Mouse (Mus musculus) limb, embryonic 14.5 days (tissue): ENCODE data around the gene Arhgap8. TPM values are rescaled to one million over a fixed set of nuclear protein-coding genes. Genes with fewer than 3 reads are reported as not detected.
A peak's percentile ranks its signal among the peaks of the same experiment; 100 is the strongest.
"Not testable (repeated sequence)": the region's sequence is repeated elsewhere in the genome, so short reads cannot be mapped to it uniquely, and the experiment has no call there.

ENCODE experiments used
- ATAC-seq: fragments of 200-750 bp; cut with Nextera tagmentation; 2 replicates; pipeline ENCODE4 v1.8.0; 2017; ENCODE audit warnings: low read depth, moderate number of reproducible peaks, moderate TSS enrichment; ENCODE audit not compliant: low FRiP score
- DNase-seq: peaks from one replicate; pipeline ENCODE4 v3.0.0-alpha.2; 2015; ENCODE audit warnings: low spot score
- H3K27ac ChIP-seq: fragments of 300-500 bp; sonication (generic); replicated peaks from 2 replicates; pipeline ENCODE4 v1.5.1; 2014; ENCODE audit warnings: low read depth, mild to moderate bottlenecking, low read length, moderate library complexity, mixed read lengths
- H3K27me3 ChIP-seq: fragments of 300-500 bp; sonication (generic); 2 replicates; pipeline ENCODE4 v1.6.1; 2014; ENCODE audit warnings: low read length, mixed read lengths; ENCODE audit not compliant: control insufficient read depth, insufficient read depth
- H3K36me3 ChIP-seq: fragments of 300-500 bp; sonication (generic); 2 replicates; pipeline ENCODE4 v1.6.1; 2014; ENCODE audit warnings: mild to moderate bottlenecking, low read length, moderate library complexity, mixed read lengths; ENCODE audit not compliant: control insufficient read depth, insufficient read depth
- H3K4me1 ChIP-seq: fragments of 300-500 bp; sonication (generic); 2 replicates; pipeline ENCODE4 v1.6.1; 2014; ENCODE audit warnings: antibody characterized with exemption, low read length, mixed read lengths; ENCODE audit not compliant: control insufficient read depth, insufficient read depth
- H3K4me2 ChIP-seq: fragments of 300-500 bp; sonication (generic); replicated peaks from 2 replicates; pipeline ENCODE4 v1.6.1; 2014; ENCODE audit warnings: low read depth, mild to moderate bottlenecking, low read length, moderate library complexity; ENCODE audit not compliant: severe bottlenecking
- H3K4me3 ChIP-seq: fragments of 300-500 bp; sonication (generic); replicated peaks from 2 replicates; pipeline ENCODE4 v1.5.1; 2014; ENCODE audit warnings: low read length
- H3K9ac ChIP-seq: fragments of 300-500 bp; sonication (generic); 2 replicates; pipeline ENCODE4 v1.6.1; 2014; ENCODE audit warnings: mild to moderate bottlenecking, low read depth, low read length, moderate library complexity; ENCODE audit not compliant: severe bottlenecking
- H3K9me3 ChIP-seq: fragments of 300-500 bp; sonication (generic); 2 replicates; pipeline ENCODE4 v1.6.1; 2016; ENCODE audit warnings: low read length; ENCODE audit not compliant: control insufficient read depth
- POLR2A ChIP-seq: fragments of 200-500 bp; IDR thresholded peaks from 2 replicates; pipeline ENCODE4 v1.8.0; 2012; ENCODE audit warnings: inconsistent platforms, mild to moderate bottlenecking, moderate library complexity, borderline replicate concordance; ENCODE audit not compliant: insufficient read depth, insufficient read length; ENCODE audit errors: extremely low read depth
- WGBS: fragments of 180-500 bp; shearing (Covaris S2); extraction: QIAGEN DNeasy Blood & Tissue Kit; methylation state at CpG from one replicate; pipeline ENCODE4 v1.1.7; 2014; 5-methylcytosine and 5-hydroxymethylcytosine counted together
- polyA plus RNA-seq, 2 experiments: library from polyadenylated mRNA; depleted of rRNA in 1 of 2; stranded (reverse) in 1 of 2; unstranded in 1 of 2; fragments of >200 nt; fragmentation: Nextera tagmentation in 1 of 2; extraction: Ambion mirVana in 1 of 2; gene quantifications; 2 replicates each; pipeline versions ENCODE4 v1.2.1 to v1.2.3; 2012 to 2014

Arhgap8 gene
- polyA plus RNA-seq, 2 experiments = 5.4 to 8.2 TPM

DNA sequence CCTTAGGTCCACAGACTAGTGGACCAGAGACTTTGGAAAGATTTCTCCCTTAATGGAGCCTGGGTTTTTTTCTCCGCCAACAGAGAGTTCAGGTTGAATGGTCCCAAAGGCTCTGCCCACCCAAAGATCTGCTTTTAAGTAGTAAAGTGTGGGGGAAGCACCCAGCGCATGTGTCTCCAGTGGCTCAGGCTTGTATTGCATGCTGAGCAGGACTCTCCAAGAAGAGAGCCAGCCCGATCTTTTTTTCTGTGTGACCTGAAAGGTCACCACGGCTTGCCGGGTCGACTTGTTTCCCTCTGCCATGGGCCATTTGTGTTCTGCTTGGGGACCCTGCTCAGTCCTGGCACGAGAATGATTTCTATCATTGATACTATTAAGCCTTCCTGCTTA, 43.6 kb downstream of the Arhgap8 start:
- Histone ChIP-seq H3K9ac (no peak overlapping the region), H3K4me2 (no peak overlapping the region), H3K27ac (no peak overlapping the region), H3K36me3 (no peaks in the 10 kb centered on the region), H3K4me1 (no peaks in the 10 kb centered on the region), H3K4me3 (no peak overlapping the region), H3K27me3 (no peaks in the 10 kb centered on the region), H3K9me3 (no peaks in the 10 kb centered on the region)
- DNase-seq (no peak), ATAC-seq (no peak)
- TF ChIP-seq POLR2A = no peak
- 44% methylated on average over 7 of the region's 7 CpGs for WGBS

DNA sequence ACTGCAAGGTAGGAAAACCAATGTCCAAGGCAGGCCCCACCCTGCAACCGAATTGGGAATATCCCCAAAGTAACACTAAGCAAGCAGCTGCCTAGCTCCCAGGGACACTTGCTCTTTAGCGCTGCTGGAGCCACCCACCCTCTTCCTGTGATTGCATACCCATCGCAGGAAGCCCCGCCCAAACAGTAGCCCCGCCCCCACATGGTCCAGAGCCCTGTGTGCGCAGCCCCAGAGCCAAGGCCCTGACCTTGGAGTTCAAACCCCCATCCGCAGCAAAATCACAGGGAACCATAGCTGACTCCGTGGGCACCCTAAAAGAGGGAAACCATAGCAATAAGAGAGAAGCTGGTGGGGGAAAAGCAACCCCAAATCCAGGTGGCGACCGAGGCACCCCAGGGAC, 46.8 kb downstream of the Arhgap8 start:
- no peaks in the 10 kb centered on the region for H3K36me3 ChIP-seq
- TF ChIP-seq POLR2A = no peak
- WGBS = 41% methylated on average over 10 of the region's 10 CpGs
- no peak for ATAC-seq
- no peak overlapping the region for H3K27ac ChIP-seq
- no peaks in the 10 kb centered on the region for H3K4me1 ChIP-seq
- no peaks in the 10 kb centered on the region for H3K9me3 ChIP-seq
- DNase-seq = no peak
- H3K4me2 ChIP-seq = no peak overlapping the region
- no peaks in the 10 kb centered on the region for H3K27me3 ChIP-seq
- H3K4me3 ChIP-seq = no peak overlapping the region
- no peak overlapping the region for H3K9ac ChIP-seq

DNA sequence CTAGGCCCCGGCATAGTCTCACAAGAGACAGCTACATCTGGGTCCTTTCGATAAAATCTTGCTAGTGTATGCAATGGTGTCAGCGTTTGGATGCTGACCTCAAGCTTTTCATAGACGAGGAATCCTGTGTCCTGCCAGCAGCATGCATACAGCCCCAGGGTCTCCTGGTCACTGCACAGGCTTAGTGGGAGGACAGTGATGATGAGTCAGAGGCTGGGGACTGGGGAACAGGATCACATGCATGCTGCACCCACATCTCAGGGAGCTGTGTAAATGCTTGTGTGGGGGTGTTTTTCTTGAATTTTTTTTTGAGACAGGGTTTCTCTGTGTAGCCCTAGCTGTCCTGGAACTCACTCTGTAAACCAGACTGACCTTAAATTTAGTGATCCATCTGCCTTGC, 48.7 kb downstream of the Arhgap8 start:
- H3K4me3 ChIP-seq, H3K4me1 ChIP-seq, H3K27me3 ChIP-seq, H3K36me3 ChIP-seq, ATAC-seq, H3K4me2 ChIP-seq, H3K9ac ChIP-seq, DNase-seq, H3K9me3 ChIP-seq, H3K27ac ChIP-seq: not testable (repeated sequence)
- 94% methylated on average over 3 of the region's 4 CpGs for WGBS

DNA sequence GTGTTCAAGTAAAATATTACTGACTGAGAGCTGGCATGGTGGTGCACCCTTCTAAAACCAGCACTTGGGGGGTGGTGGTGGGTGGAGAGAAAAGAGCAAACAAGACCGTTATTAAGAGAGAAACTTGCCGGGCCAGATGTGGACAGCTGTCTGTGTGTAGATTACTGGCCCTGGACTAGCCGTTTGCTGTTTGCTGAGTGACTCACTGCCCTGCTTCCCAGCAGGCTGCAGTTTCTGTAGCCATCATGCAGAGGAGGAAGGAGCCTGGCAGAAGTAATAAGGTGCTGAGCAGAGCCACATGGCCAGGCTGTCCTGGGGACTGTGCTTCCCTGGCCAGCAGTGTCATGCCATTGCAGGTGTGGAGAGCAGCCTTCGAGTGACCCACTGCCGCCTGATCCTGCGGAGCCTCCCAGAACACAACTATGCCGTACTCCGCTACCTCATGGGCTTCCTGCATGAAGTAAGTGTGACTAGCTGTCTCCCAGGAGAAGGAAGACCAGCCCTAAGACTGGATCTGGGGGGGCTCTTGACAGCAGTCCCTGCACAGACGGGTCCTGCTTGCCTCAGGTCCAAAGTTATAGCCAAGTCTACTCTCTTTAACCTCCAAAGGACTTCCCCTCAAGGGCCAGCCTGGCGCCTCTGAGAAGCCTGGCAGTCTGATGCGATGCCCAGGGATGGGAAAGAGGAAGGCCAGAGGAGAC, 49.9 kb downstream of the Arhgap8 start:
- 64% methylated on average over 11 of the region's 11 CpGs for WGBS
- Histone ChIP-seq H3K36me3 (no peaks in the 10 kb centered on the region), H3K9ac (no peak overlapping the region), H3K27me3 (no peaks in the 10 kb centered on the region), H3K4me2 (no peak overlapping the region), H3K4me1 (no peaks in the 10 kb centered on the region), H3K4me3 (no peak overlapping the region), H3K27ac (no peak overlapping the region), H3K9me3 (no peaks in the 10 kb centered on the region)
- no peak for ATAC-seq
- no peak for TF ChIP-seq POLR2A
- DNase-seq = no peak

DNA sequence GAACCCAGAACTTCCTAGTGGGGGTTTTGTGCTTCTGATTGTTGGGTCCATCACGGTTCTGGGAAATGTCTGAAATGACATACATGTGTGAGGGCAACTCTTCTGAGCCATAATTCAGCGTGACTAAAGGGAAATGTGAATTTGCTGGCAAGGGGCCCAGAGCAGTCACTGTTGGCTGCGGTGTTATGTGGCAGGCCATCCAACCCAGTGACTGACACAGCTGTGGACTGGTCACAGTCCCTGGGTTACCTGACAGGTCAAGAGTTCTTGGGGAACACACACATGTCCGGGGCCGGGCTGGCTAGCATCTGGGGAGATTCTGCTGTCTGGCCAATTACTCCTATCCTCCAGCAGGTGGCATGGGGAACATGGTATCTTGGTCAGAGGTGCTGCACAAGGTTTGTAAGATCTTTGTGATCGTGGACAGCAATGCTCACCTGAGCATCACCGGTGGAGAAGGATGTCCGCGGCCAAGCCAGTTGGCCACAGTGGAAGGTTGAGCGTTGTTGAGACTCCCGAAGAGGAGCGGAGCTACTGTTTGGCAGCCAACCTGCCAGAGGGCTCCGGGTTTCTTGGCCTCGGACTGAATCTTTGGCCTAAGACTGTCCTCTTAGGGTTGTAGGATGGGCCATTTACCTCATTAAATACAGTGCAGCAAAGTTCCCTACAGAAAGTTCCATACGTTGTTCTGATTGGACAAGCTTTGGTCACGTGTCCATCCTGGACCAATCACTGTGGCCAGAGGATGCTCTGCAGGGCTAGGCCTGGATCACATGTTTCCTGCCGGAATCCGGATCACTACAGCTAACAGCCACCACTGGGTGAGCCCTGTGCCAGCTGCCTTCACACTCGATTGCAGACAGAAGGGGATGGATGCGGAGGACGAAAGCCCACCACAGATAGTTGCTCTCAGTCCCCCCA, 52.6 kb downstream of the Arhgap8 start:
- no peaks in the 10 kb centered on the region for H3K9me3 ChIP-seq
- H3K4me3 ChIP-seq = no peak overlapping the region
- peak; percentile 27 for DNase-seq
- H3K27me3 ChIP-seq = no peaks in the 10 kb centered on the region
- TF ChIP-seq POLR2A = no peak
- H3K9ac ChIP-seq = no peak overlapping the region
- no peaks in the 10 kb centered on the region for H3K36me3 ChIP-seq
- H3K4me1 ChIP-seq = no peaks in the 10 kb centered on the region
- no peak for ATAC-seq
- no peak overlapping the region for H3K4me2 ChIP-seq
- WGBS = 79% methylated on average over 21 of the region's 21 CpGs
- no peak overlapping the region for H3K27ac ChIP-seq
